In genomic region chr2:159232266-159232665, GRCm38 (mm10) we compare ENCODE assay signal across 26 mouse cellular contexts.
A peak's percentile ranks its signal among the peaks of the same experiment; 100 is the strongest.
DNase-seq lines count a peak whose midpoint lies in the region; ATAC-seq and TF ChIP-seq lines count a peak whose summit lies in the region.
"Had no signal": no experiment of that assay in that cellular context is flagged by ENCODE, and none has a peak within 500 bp of the region (broad histone marks: within the 10 kb centered on the region; RNA-seq: fewer than 3 reads in every experiment).

No protein-coding gene starts in this region.

- TF ChIP-seq CTCF in midbrain, postnatal 0 days (IDR thresholded peaks at IDR 0.05) = no peak

- no peak overlapping the region for H3K9ac ChIP-seq in forebrain, embryonic 14.5 days (ENCODE audit: low read length)
- no peak overlapping the region for H3K9ac ChIP-seq in forebrain, embryonic 15.5 days (replicated peaks)
- H3K9ac ChIP-seq in midbrain, postnatal 0 days (replicated peaks; ENCODE audit: low read length, poor library complexity, severe bottlenecking) = no peak overlapping the region
- no peak overlapping the region for H3K9ac ChIP-seq in midbrain, embryonic 15.5 days
- H3K9ac ChIP-seq: embryonic facial prominence, embryonic 13.5 days; embryonic facial prominence, embryonic 15.5 days; forebrain, embryonic 13.5 days; forebrain, postnatal 0 days had no signal

- H3K36me3 ChIP-seq in forebrain, embryonic 14.5 days (ENCODE audit: control insufficient read depth, insufficient read depth, low read length) = no peaks in the 10 kb centered on the region
- H3K36me3 ChIP-seq in forebrain, embryonic 15.5 days = no peaks in the 10 kb centered on the region
- no peaks in the 10 kb centered on the region for H3K36me3 ChIP-seq in midbrain, postnatal 0 days (ENCODE audit: insufficient read depth, low read length)
- no peaks in the 10 kb centered on the region for H3K36me3 ChIP-seq in midbrain, embryonic 15.5 days (replicated peaks)
- H3K36me3 ChIP-seq: embryonic facial prominence, embryonic 13.5 days; embryonic facial prominence, embryonic 15.5 days; G1E had no signal

- peaks cover 8% of the 10 kb centered on the region for H3K4me1 ChIP-seq in forebrain, embryonic 14.5 days (ENCODE audit: control insufficient read depth, insufficient read depth, low read length)
- peaks cover 12% of the 10 kb centered on the region for H3K4me1 ChIP-seq in forebrain, embryonic 15.5 days
- no peaks in the 10 kb centered on the region for H3K4me1 ChIP-seq in midbrain, postnatal 0 days (ENCODE audit: insufficient read depth, low read length)
- H3K4me1 ChIP-seq in midbrain, embryonic 15.5 days = peaks cover 3% of the 10 kb centered on the region; the same call in 1 of the 2 replicates
- H3K4me1 ChIP-seq: embryonic facial prominence, embryonic 13.5 days; embryonic facial prominence, embryonic 15.5 days had no signal

- ATAC-seq in forebrain, embryonic 14.5 days = no peak
- ATAC-seq in forebrain, embryonic 15.5 days (replicated peaks) = no peak
- no peak for ATAC-seq in midbrain, postnatal 0 days (ENCODE audit: low FRiP score)
- ATAC-seq in midbrain, embryonic 15.5 days (replicated peaks) = no peak
- ATAC-seq: activated CD4-positive, CD25-positive, alpha-beta regulatory T cell, adult 4 months; CD4-positive, CD25-positive, alpha-beta regulatory T cell, adult 4 months; forebrain, embryonic 13.5 days; forebrain, postnatal 0 days; Patski had no signal

- no peak overlapping the region for H3K27ac ChIP-seq in forebrain, embryonic 14.5 days (ENCODE audit: low read depth, low read length)
- no peak overlapping the region for H3K27ac ChIP-seq in forebrain, embryonic 15.5 days (replicated peaks)
- no peak overlapping the region for H3K27ac ChIP-seq in midbrain, postnatal 0 days (ENCODE audit: low read depth, low read length)
- H3K27ac ChIP-seq in midbrain, embryonic 15.5 days = no peak overlapping the region
- H3K27ac ChIP-seq: embryonic facial prominence, embryonic 13.5 days; embryonic facial prominence, embryonic 15.5 days; forebrain, embryonic 13.5 days had no signal

- no peak overlapping the region for H3K4me2 ChIP-seq in forebrain, embryonic 14.5 days (ENCODE audit: low read length)
- no peak overlapping the region for H3K4me2 ChIP-seq in forebrain, embryonic 15.5 days (replicated peaks)
- no peak overlapping the region for H3K4me2 ChIP-seq in midbrain, postnatal 0 days (ENCODE audit: low read depth, low read length, poor library complexity, severe bottlenecking)
- no peak overlapping the region for H3K4me2 ChIP-seq in midbrain, embryonic 15.5 days
- H3K4me2 ChIP-seq: embryonic facial prominence, embryonic 13.5 days; embryonic facial prominence, embryonic 15.5 days; forebrain, embryonic 13.5 days had no signal

- no peaks in the 10 kb centered on the region for H3K9me3 ChIP-seq in forebrain, embryonic 14.5 days (replicated peaks; ENCODE audit: control insufficient read depth, low read length)
- H3K9me3 ChIP-seq in forebrain, embryonic 15.5 days = no peaks in the 10 kb centered on the region
- no peaks in the 10 kb centered on the region for H3K9me3 ChIP-seq in midbrain, postnatal 0 days (ENCODE audit: low read length)
- H3K9me3 ChIP-seq in midbrain, embryonic 15.5 days = no peaks in the 10 kb centered on the region
- H3K9me3 ChIP-seq: embryonic facial prominence, embryonic 13.5 days; embryonic facial prominence, embryonic 15.5 days; forebrain, embryonic 13.5 days had no signal

- peak; percentile 56 for DNase-seq in forebrain, embryonic 14.5 days (ENCODE audit: low spot score)
- DNase-seq in midbrain, postnatal 0 days (ENCODE audit: low spot score) = peak; percentile 41
- peak; percentile 6 for DNase-seq in retina, postnatal 1 day
- DNase-seq in spleen, postnatal 10 days (ENCODE audit: low spot score in 2 of 2) = no peak
- DNase-seq: adrenal gland, adult 8-10 months; adrenal gland, postnatal 14 days; adrenal gland, postnatal 36 days; B cell, adult 2 months; cerebellum, adult 11 months; cerebellum, adult 18-20 months; cerebellum, adult 8-10 months; cerebellum, adult 9-11 months; cerebellum, postnatal 14 days; cerebellum, postnatal 36 days; embryo, embryonic 11 days; forebrain, postnatal 0 days had no signal

- WGBS in forebrain, embryonic 14.5 days = 16% methylated on average over 2 of the region's 2 CpGs
- WGBS in forebrain, embryonic 15.5 days = 18% methylated on average over 2 of the region's 2 CpGs
- 44% methylated on average over 2 of the region's 2 CpGs for WGBS in midbrain, postnatal 0 days
- WGBS in midbrain, embryonic 15.5 days = 34% methylated on average over 2 of the region's 2 CpGs

- no peak overlapping the region for H3K4me3 ChIP-seq in forebrain, embryonic 14.5 days (ENCODE audit: low read depth, low read length)
- H3K4me3 ChIP-seq in forebrain, embryonic 15.5 days = no peak overlapping the region
- H3K4me3 ChIP-seq in midbrain, postnatal 0 days (ENCODE audit: low read depth, low read length) = no peak overlapping the region
- no peak overlapping the region for H3K4me3 ChIP-seq in midbrain, embryonic 15.5 days
- H3K4me3 ChIP-seq: embryonic facial prominence, embryonic 13.5 days; embryonic facial prominence, embryonic 15.5 days; forebrain, embryonic 13.5 days had no signal

- H3K27me3 ChIP-seq in forebrain, embryonic 14.5 days (replicated peaks; ENCODE audit: control insufficient read depth, insufficient read depth, low read length) = no peaks in the 10 kb centered on the region
- no peaks in the 10 kb centered on the region for H3K27me3 ChIP-seq in forebrain, embryonic 15.5 days
- H3K27me3 ChIP-seq in midbrain, postnatal 0 days (ENCODE audit: insufficient read depth, low read length) = no peaks in the 10 kb centered on the region
- no peaks in the 10 kb centered on the region for H3K27me3 ChIP-seq in midbrain, embryonic 15.5 days (replicated peaks)
- H3K27me3 ChIP-seq: CH12.LX; embryonic facial prominence, embryonic 15.5 days; forebrain, embryonic 13.5 days; Patski had no signal

Comparison
In these comparisons a context has a peak if more than half of its experiments do, and no peak if none do; other contexts are left out.
1. DNase-seq: peak in forebrain, embryonic 14.5 days (single experiment), midbrain, postnatal 0 days (single experiment) and retina, postnatal 1 day (single experiment); none in spleen, postnatal 10 days (0 of 2).